ENCODE assay signal across 20 mouse cellular contexts in the genomic region with DNA sequence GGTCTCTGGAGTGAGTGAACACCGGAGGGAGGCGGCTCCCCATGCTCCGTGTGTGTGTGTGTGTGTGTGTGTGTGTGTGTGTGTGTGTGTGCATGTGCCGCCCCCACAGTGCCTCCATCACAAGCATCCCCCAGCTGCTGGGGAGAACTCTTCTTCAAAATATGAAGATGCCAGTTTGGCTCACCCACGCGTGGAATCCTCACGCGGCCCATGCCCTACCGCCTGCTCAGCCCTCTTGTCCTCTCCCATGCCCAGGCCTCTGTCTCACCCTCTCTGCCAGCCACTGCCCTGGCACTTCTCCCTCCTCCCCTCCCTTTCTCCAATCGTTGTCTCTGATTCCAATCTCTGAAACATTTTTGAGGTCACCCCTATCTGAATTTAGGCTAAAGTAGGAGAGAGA. TPM values are rescaled to one million over a fixed set of nuclear protein-coding genes. Genes with fewer than 3 reads are reported as not detected.
A peak's percentile ranks its signal among the peaks of the same experiment; 100 is the strongest.
DNase-seq lines count a peak whose midpoint lies in the region; ATAC-seq and TF ChIP-seq lines count a peak whose summit lies in the region.
"Had no signal": no experiment of that assay in that cellular context is flagged by ENCODE, and none has a peak within 500 bp of the region (broad histone marks: within the 10 kb centered on the region; RNA-seq: fewer than 3 reads in every experiment).

No protein-coding gene starts in this region.

- 67% methylated on average over 8 of the region's 10 CpGs for WGBS in stomach, postnatal 0 days

- no peaks in the 10 kb centered on the region for H3K4me1 ChIP-seq in stomach, postnatal 0 days (replicated peaks; ENCODE audit: control insufficient read depth, insufficient read depth)
- H3K4me1 ChIP-seq: forebrain, embryonic 15.5 days; hindbrain, embryonic 15.5 days; limb, embryonic 15.5 days had no signal

- TF ChIP-seq CTCF in left cerebral cortex, adult 2 months (IDR thresholded peaks at IDR 0.05) = no peak
- no peak for TF ChIP-seq CTCF in stomach, postnatal 0 days (IDR thresholded peaks at IDR 0.05; ENCODE audit: low read depth)

- no peak overlapping the region for H3K27ac ChIP-seq in left cerebral cortex, adult 2 months
- H3K27ac ChIP-seq in stomach, postnatal 0 days (replicated peaks) = no peak overlapping the region
- H3K27ac ChIP-seq: forebrain, embryonic 15.5 days; hindbrain, embryonic 15.5 days; limb, embryonic 15.5 days had no signal

- H3K9ac ChIP-seq in stomach, postnatal 0 days (ENCODE audit: low read length) = no peak overlapping the region
- H3K9ac ChIP-seq: forebrain, embryonic 15.5 days; hindbrain, embryonic 15.5 days; limb, embryonic 15.5 days had no signal

- intact Hi-C loops in left cerebral cortex, adult 2 months (cut with DNase I) = no loop called here
- intact Hi-C loops in heart, postnatal 25 days (cut with DNase I) = no loop called here

- TF ChIP-seq EP300 in stomach, postnatal 0 days (optimal IDR thresholded peaks at IDR 0.05) = no peak

- H3K4me3 ChIP-seq in left cerebral cortex, adult 2 months = no peak overlapping the region
- no peak overlapping the region for H3K4me3 ChIP-seq in stomach, postnatal 0 days (ENCODE audit: low read depth, low read length)
- H3K4me3 ChIP-seq: forebrain, embryonic 15.5 days; hindbrain, embryonic 15.5 days; limb, embryonic 15.5 days had no signal

- no peak overlapping the region for H3K4me2 ChIP-seq in stomach, postnatal 0 days (replicated peaks; ENCODE audit: low read depth)
- H3K4me2 ChIP-seq: forebrain, embryonic 15.5 days; hindbrain, embryonic 15.5 days; limb, embryonic 15.5 days had no signal

- H3K27me3 ChIP-seq in stomach, postnatal 0 days (ENCODE audit: control insufficient read depth, insufficient read depth, low read length) = no peaks in the 10 kb centered on the region
- H3K27me3 ChIP-seq: forebrain, embryonic 15.5 days had no signal

- peak; percentile 58 to 70 for DNase-seq in cerebellum, postnatal 14 days
- no peak for DNase-seq in cerebellum, adult 11 months
- peak; percentile 36 to 57 for DNase-seq in frontal cortex, postnatal 10 days (ENCODE audit: low spot score in 2 of 2)
- DNase-seq in left cerebral cortex, adult 2 months (ENCODE audit: extremely low spot score in 1 of 2, low spot score in 2 of 2) = peak; percentile 60 to 67
- DNase-seq in right cerebral cortex, postnatal 10 days (ENCODE audit: low spot score in 2 of 2) = peak; percentile 76 to 79
- no peak for DNase-seq in spleen, adult 18-20 months
- no peak for DNase-seq in heart, postnatal 25 days (ENCODE audit: low spot score)
- no peak for DNase-seq in stomach, postnatal 0 days (ENCODE audit: low spot score)
- DNase-seq: adrenal gland, postnatal 10 days; cerebellum, adult 8-10 months; gastrocnemius, postnatal 25 days; lung, postnatal 14 days had no signal

- no peaks in the 10 kb centered on the region for H3K36me3 ChIP-seq in stomach, postnatal 0 days (ENCODE audit: control insufficient read depth, insufficient read depth, low read length)
- H3K36me3 ChIP-seq: forebrain, embryonic 15.5 days; hindbrain, embryonic 15.5 days; limb, embryonic 15.5 days had no signal

- H3K9me3 ChIP-seq in stomach, postnatal 0 days (ENCODE audit: control insufficient read depth, low read length) = no peaks in the 10 kb centered on the region
- H3K9me3 ChIP-seq: forebrain, embryonic 15.5 days; hindbrain, embryonic 15.5 days; limb, embryonic 15.5 days had no signal

- ATAC-seq in stomach, postnatal 0 days (ENCODE audit: low FRiP score, low TSS enrichment) = no peak
- ATAC-seq: forebrain, embryonic 15.5 days; intestine, embryonic 16.5 days had no signal

RNA-seq across cellular contexts. Expression of gene Cacna1i, which starts 47.7 kb away (rescaled TPM):
- 10 to 100 TPM; 72.7 to 75.9 TPM for total RNA-seq in left cerebral cortex, adult 2 months (2021)
- under 1 TPM in 1 of 2 experiments, not detected in 1; 0.36 TPM for total RNA-seq in heart, postnatal 25 days (2021)
- polyA plus RNA-seq in stomach, postnatal 0 days (2015; fragmentation: Nextera tagmentation; extraction: Ambion mirVana) = 0.01 TPM in 1 of 2 replicates, not detected in the other
- total RNA-seq: megakaryocyte-erythroid progenitor cell, adult 5-6 weeks had no signal
- polyA plus RNA-seq: heart, postnatal 0 days; intestine, embryonic 16.5 days; kidney, embryonic 16.5 days; liver, embryonic 16.5 days had no signal

Comparison
In these comparisons a context has a peak if more than half of its experiments do, and no peak if none do; other contexts are left out.
1. DNase-seq: peak in cerebellum, postnatal 14 days (2 of 2), frontal cortex, postnatal 10 days (2 of 2), left cerebral cortex, adult 2 months (2 of 2) and right cerebral cortex, postnatal 10 days (2 of 2); none in cerebellum, adult 11 months (single experiment), spleen, adult 18-20 months (0 of 2), heart, postnatal 25 days (single experiment) and stomach, postnatal 0 days (single experiment).
2. RNA of gene Cacna1i, which starts 47.7 kb away (total RNA-seq): 72.7 to 75.9 TPM in left cerebral cortex, adult 2 months; 0.36 TPM in heart, postnatal 25 days; every median in the first group is over 10 times any median in the second.